Mouse (Mus musculus) lung, postnatal 0 days (tissue): ENCODE results near the gene Myo1c. TPM values are rescaled to one million over a fixed set of nuclear protein-coding genes. Genes with fewer than 3 reads are reported as not detected.
A peak's percentile ranks its signal among the peaks of the same experiment; 100 is the strongest.

Source experiments
- ATAC-seq: fragments of 200-750 bp; cut with Nextera tagmentation; 2 replicates; pipeline ENCODE4 v1.8.0; 2017; ENCODE audit warnings: moderate library complexity
- DNase-seq: peaks from one replicate; pipeline ENCODE4 v3.0.0-alpha.2; 2016; ENCODE audit warnings: low spot score
- H3K27ac ChIP-seq: fragments of 300-500 bp; sonication (generic); 2 replicates; pipeline ENCODE4 v1.5.1; 2014; ENCODE audit warnings: antibody characterized with exemption, mild to moderate bottlenecking, low read length, mixed read lengths
- H3K27me3 ChIP-seq: fragments of 300-500 bp; sonication (generic); replicated peaks from 2 replicates; pipeline ENCODE4 v1.6.1; 2014; ENCODE audit warnings: low read length, mixed read lengths; ENCODE audit not compliant: insufficient read depth
- H3K36me3 ChIP-seq: fragments of 300-500 bp; sonication (generic); 2 replicates; pipeline ENCODE4 v1.6.1; 2014; ENCODE audit warnings: low read length, mixed read lengths; ENCODE audit not compliant: insufficient read depth
- H3K4me1 ChIP-seq: fragments of 300-500 bp; sonication (generic); 2 replicates; pipeline ENCODE4 v1.6.1; 2014; ENCODE audit warnings: antibody characterized with exemption, low read depth, low read length, mixed read lengths; ENCODE audit not compliant: insufficient read depth
- H3K4me2 ChIP-seq: fragments of 300-500 bp; sonication (generic); replicated peaks from 2 replicates; pipeline ENCODE4 v1.6.1; 2014; ENCODE audit warnings: low read depth, mild to moderate bottlenecking, low read length, moderate library complexity, mixed read lengths
- H3K4me3 ChIP-seq: fragments of 300-500 bp; sonication (generic); 2 replicates; pipeline ENCODE4 v1.5.1; 2014; ENCODE audit warnings: low read depth, low read length
- H3K9ac ChIP-seq: fragments of 300-500 bp; sonication (generic); replicated peaks from 2 replicates; pipeline ENCODE4 v1.6.1; 2014; ENCODE audit warnings: low read depth, mild to moderate bottlenecking
- H3K9me3 ChIP-seq: fragments of 300-500 bp; sonication (generic); 2 replicates; pipeline ENCODE4 v1.6.1; 2016; ENCODE audit warnings: low read length, mixed read lengths
- CTCF ChIP-seq: IDR thresholded peaks from 2 replicates; pipeline ENCODE4 v1.5.1; 2016; ENCODE audit warnings: antibody characterized with exemption, mild to moderate bottlenecking
- EP300 ChIP-seq: IDR thresholded peaks from 2 replicates; pipeline ENCODE4 v1.6.1; 2016; ENCODE audit warnings: antibody characterized with exemption, mild to moderate bottlenecking, control low read depth
- WGBS: fragments of 180-500 bp; shearing (Covaris S2); extraction: QIAGEN DNeasy Blood & Tissue Kit; methylation state at CpG from one replicate; pipeline ENCODE4 v1.1.7; 2014; 5-methylcytosine and 5-hydroxymethylcytosine counted together
- polyA plus RNA-seq: library from polyadenylated mRNA; unstranded; fragments of >200 nt; fragmentation: Nextera tagmentation; extraction: Ambion mirVana; gene quantifications from 2 replicates; pipeline ENCODE4 v1.2.1, GENCODE M21; 2015

Myo1c gene
- polyA plus RNA-seq, 1 experiment from 2014 or later, result 88.5 TPM

DNA sequence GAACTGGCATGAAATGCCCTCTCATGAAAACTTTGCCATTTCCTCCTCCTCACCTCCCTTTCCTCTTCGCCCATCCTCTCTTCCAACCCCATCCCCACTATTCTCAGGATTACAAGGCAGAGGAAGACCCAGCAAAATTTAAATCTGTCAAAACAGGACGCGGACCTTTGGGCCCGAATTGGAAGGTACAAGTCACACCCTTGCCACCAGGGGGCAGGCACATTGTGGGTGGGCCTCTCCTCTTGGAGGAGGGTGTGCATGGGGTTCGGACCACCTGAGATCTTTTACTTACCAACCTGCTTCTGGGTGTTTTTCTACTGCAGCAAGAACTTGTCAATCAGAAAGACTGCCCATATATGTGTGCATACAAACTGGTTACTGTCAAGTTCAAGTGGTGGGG lies 31.2 kb upstream of the Myo1c start:
- H3K4me3 ChIP-seq, result no peak overlapping the region
- peak; percentile 65 for TF ChIP-seq CTCF
- TF ChIP-seq EP300, result no peak
- no peaks in the 10 kb centered on the region for H3K9me3 ChIP-seq
- H3K4me1 ChIP-seq, result peaks cover 4% of the 10 kb centered on the region; the same call in 1 of the 2 replicates
- no peak overlapping the region for H3K9ac ChIP-seq
- DNase-seq (peak; percentile 18), ATAC-seq (no peak)
- no peak overlapping the region for H3K4me2 ChIP-seq
- no peak overlapping the region for H3K27ac ChIP-seq
- 81% methylated on average over 5 of the region's 5 CpGs for WGBS
- H3K36me3 ChIP-seq, result peaks cover 19% of the 10 kb centered on the region; the same call in 1 of the 2 replicates
- H3K27me3 ChIP-seq, result no peaks in the 10 kb centered on the region

DNA sequence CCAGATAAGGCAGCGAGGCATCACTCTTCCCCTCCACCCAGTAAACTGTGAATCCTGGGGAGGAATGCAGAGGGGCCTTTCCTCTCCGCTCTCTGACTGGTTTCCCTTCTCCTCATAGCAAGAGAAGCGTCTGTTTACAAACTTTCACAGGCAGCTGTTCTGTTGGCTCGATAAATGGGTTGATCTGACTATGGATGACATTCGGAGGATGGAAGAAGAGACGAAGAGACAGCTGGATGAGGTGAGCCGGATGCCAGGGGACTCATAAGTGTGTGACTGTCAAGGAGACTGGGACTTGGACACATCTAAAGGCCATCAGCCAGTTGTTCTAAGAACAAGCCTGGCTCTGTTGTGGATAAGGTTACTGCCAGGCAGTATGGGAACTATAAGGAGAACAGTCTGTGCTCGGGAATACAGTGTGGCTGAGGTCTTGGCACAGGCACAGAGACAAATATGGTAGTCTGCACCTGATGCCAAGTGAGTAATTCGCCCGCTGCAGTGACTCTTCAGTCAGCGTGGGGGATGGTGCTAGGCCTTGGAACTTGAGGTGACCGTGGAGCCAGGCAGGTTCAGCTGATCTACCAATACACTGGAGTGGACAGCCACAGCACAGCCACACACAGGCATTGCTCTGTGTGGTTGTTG lies 30.0 kb upstream of the Myo1c start:
- no peak overlapping the region for H3K4me3 ChIP-seq
- H3K9ac ChIP-seq, result no peak overlapping the region
- TF ChIP-seq EP300, result peak; percentile 39; the same call in 1 of the 2 replicates
- TF ChIP-seq CTCF, result no peak
- DNase-seq (peak; percentile 55), ATAC-seq (peak; percentile 62)
- no peak overlapping the region for H3K4me2 ChIP-seq
- no peaks in the 10 kb centered on the region for H3K9me3 ChIP-seq
- WGBS, result 54% methylated on average over 12 of the region's 12 CpGs
- H3K4me1 ChIP-seq, result peaks cover 8% of the 10 kb centered on the region; the same call in 1 of the 2 replicates
- peaks cover 21% of the 10 kb centered on the region; the same call in 1 of the 2 replicates for H3K36me3 ChIP-seq
- no peaks in the 10 kb centered on the region for H3K27me3 ChIP-seq
- peak overlapping the region; percentile 74 for H3K27ac ChIP-seq

DNA sequence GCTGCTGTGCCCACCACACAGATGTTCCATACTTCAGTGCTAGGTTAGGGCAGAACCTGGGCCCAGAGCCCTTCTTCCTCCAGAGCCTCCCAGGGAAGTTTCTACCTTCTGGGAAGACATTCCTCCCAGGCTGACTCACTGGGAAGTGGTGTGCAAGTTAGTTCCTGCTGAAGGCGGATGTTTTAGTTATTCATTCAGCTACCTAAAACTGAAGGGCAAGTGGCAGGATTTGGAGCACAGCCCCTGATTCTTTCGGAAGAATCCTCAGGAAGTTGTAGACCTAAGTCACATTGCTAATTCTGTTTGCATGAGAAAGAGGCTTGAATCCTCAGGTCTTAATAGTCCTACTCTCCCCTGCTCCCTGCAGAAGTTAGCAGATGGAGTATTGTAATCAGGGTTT lies 28.9 kb upstream of the Myo1c start:
- DNase-seq (peak; percentile 12), ATAC-seq (peak; percentile 21)
- H3K36me3 ChIP-seq, result peaks cover 32% of the 10 kb centered on the region; the same call in 1 of the 2 replicates
- TF ChIP-seq CTCF (no peak), EP300 (peak; percentile 40; the same call in 1 of the 2 replicates)
- no peaks in the 10 kb centered on the region for H3K27me3 ChIP-seq
- H3K4me2 ChIP-seq, result no peak overlapping the region
- H3K9ac ChIP-seq, result no peak overlapping the region
- H3K9me3 ChIP-seq, result no peaks in the 10 kb centered on the region
- H3K4me1 ChIP-seq, result peaks cover 8% of the 10 kb centered on the region; the same call in 1 of the 2 replicates
- no peak overlapping the region for H3K4me3 ChIP-seq
- WGBS, result 58% methylated on average over 2 of the region's 2 CpGs
- peak overlapping the region; percentile 74 for H3K27ac ChIP-seq

DNA sequence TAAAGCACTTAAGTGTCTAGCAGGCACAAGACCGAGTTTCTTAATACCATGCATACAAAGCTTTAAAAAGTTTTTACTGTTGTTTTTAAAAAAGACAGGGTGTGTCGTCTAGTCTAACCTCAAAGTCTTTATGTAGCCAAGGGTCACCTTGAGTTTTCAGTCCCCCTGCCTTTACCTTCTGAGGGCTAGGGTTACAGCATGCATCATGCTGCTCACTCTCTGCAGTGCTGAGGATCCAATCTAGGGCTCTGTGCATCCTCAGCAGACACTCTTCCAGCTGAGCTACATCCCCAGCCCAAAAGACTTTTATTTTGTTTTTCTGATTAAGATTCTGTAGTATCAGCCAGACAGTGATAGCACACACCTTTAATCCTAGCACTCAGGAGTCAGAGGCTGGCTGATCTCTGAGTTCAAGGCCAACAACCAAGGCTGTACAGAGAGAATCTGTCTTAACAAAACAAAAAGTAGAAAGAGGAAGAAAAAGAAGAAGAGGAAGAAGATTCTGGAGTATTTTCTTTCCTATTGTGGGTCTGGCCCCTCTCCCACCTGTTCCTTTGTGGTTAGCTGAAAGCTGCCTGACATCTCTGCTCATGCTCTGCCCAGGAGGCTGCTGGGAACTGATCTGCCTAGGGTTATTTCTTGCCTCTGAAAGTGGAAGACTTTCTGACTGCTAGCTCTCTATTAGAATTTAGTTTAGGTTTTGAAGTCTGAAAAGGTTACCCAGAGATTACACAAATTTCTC lies 27.5 kb upstream of the Myo1c start:
- Histone ChIP-seq H3K27ac (peak overlapping the region; percentile 48), H3K27me3 (no peaks in the 10 kb centered on the region), H3K4me3 (no peak overlapping the region), H3K4me1 (peaks cover 8% of the 10 kb centered on the region; the same call in 1 of the 2 replicates), H3K9ac (no peak overlapping the region), H3K4me2 (no peak overlapping the region), H3K9me3 (no peaks in the 10 kb centered on the region), H3K36me3 (peaks cover 45% of the 10 kb centered on the region; the same call in 1 of the 2 replicates)
- TF ChIP-seq CTCF (no peak), EP300 (no peak)
- ATAC-seq (no peak), DNase-seq (no peak)
- WGBS, result 79% methylated on average over 2 of the region's 2 CpGs

DNA sequence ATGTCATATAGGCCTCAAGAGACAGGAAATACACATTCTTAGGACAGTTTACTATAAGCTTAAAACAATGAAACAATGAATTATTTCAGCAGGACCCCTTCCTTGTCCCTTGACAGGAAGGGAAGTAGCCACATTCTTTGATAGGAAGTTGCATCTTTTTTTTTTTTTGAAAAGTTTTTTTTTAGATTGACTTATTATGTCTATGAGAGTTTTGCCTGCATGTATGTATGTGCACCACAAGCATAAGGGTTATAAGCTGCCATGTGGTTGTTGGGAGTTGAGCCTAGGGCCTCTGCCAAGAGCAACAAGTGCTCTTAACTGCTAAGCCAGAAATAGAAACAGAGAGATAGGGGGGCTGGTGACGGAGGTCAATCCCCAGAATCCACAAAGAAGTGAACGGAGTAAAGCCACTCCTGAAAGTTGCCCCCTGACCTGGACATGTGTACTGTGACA lies 26.2 kb upstream of the Myo1c start:
- H3K4me2 ChIP-seq, result no peak overlapping the region
- TF ChIP-seq CTCF, result no peak
- TF ChIP-seq EP300, result peak; percentile 89

DNA sequence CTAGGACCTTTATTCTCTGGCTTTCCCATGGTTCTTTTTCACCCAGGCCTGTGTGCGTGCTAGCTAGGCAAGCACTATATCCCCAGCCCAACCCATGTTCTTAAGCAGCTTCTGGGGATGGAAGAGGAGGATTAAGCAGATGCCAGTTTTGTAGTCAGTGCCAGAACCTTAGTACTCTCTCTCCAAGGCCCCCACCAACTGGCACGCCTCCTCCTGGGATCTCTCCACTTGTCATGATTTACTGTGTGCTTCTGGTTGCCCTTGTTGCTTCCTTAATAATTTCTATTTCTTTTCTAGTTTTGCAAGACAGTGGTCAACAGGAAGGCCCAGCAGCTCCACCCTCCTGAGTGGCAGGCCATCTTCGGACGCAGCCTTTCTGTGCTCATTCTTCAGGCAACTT lies 24.5 kb upstream of the Myo1c start:
- Histone ChIP-seq H3K4me2 (no peak overlapping the region), H3K27me3 (no peaks in the 10 kb centered on the region), H3K4me3 (no peak overlapping the region), H3K9me3 (no peaks in the 10 kb centered on the region), H3K27ac (no peak overlapping the region), H3K9ac (no peak overlapping the region), H3K36me3 (peaks cover 31% of the 10 kb centered on the region; the same call in 1 of the 2 replicates), H3K4me1 (peaks cover 8% of the 10 kb centered on the region; the same call in 1 of the 2 replicates)
- WGBS, result 82% methylated on average over 4 of the region's 4 CpGs
- TF ChIP-seq EP300 (no peak), CTCF (no peak)
- DNase-seq, result no peak
- no peak for ATAC-seq

More for the DNA sequence above, 26.2 kb upstream of the Myo1c start:
- ATAC-seq (peak; percentile 48), DNase-seq (peak; percentile 67)
- Histone ChIP-seq H3K9ac (no peak overlapping the region), H3K36me3 (peaks cover 41% of the 10 kb centered on the region; the same call in 1 of the 2 replicates), H3K27ac (peak overlapping the region; percentile 81), H3K4me3 (no peak overlapping the region), H3K4me1 (peaks cover 8% of the 10 kb centered on the region; the same call in 1 of the 2 replicates), H3K27me3 (no peaks in the 10 kb centered on the region), H3K9me3 (no peaks in the 10 kb centered on the region)
- WGBS, result 22% methylated on average over 2 of the region's 2 CpGs
